Mouse (Mus musculus): ENCODE measurements around the gene Fbxl2.

Gene Fbxl2

GRCm38 (mm10) chr9:113931375-113932099 is 114.5 kb downstream of the Fbxl2 start:
- in situ Hi-C loops (cut with MboI; ENCODE audit: unreplicated experiment in 2 of 2): no loop called here

DNA sequence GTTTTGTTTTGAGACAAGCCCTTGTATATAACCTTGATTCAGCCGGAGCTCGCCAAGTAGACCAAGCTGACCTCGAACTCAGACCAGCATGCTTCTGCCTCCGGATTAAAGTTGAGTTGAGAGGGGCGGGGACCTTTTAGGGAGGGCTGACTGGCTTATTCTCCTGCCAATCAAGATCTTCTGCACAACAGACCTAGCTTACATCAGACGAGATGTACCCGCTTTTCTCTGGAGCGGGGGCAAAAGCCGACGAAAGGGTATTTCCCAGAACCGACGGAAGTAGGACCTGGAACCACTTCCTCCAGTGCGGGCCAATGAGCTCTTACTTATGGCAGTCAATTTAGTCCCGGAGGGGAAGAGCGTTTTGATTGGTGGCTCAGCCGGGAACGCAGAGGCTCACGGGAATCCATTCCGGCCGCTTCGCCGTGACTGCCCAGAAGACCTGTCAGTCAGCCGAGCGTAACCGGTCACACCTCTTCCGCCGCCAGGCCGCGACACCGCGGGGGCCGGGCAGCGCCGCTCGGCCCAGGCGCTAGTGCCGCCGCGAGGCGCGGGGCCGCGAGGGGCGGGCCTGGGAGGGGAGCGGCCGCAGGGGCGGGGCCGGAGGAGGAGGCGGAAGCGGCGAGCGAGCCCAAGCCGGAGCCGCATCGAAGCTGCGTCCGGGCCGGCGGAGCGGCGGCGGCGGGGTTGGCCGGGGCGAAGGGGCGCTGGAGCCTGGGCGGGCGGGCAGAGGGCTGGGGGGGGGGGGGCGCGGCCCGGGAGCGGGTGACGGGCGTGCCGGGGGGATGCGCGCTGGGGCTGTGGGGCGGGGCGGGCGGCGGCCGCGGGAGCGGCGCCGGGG is 115.2 kb downstream of the Fbxl2 start, which contains the start of gene Ubp1:
Ubp1 (plus strand) TSS at position 401 of the 841 bp plus-strand sequence.
- in situ Hi-C loops (cut with MboI; ENCODE audit: unreplicated experiment in 2 of 2): no loop called here

GRCm38 (mm10) chr9:113929676-113930075 is 116.3 kb downstream of the Fbxl2 start:
- in situ Hi-C loops (cut with MboI; ENCODE audit: unreplicated experiment in 2 of 2): no loop called here

DNA sequence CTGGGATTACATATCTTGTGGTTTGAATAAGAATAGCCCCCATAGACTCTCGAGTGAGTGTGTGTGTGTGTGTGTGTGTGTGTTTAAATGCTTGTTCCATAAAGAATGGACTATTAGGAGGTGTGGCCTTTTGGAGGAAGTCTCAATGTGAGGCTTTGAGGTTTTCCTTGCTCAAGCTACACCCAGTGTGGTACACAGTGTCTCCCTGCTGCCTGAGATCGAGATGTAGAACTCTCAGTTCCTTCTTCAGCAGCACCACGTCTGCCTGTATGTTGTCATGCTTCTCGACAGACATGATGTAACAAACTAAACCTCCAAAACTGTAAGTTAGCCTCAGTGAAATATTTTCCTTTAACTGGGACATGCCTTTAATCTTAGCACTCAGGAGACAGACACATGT is 117.4 kb downstream of the Fbxl2 start:
- in situ Hi-C loops (cut with MboI; ENCODE audit: unreplicated experiment in 2 of 2): no loop called here

DNA sequence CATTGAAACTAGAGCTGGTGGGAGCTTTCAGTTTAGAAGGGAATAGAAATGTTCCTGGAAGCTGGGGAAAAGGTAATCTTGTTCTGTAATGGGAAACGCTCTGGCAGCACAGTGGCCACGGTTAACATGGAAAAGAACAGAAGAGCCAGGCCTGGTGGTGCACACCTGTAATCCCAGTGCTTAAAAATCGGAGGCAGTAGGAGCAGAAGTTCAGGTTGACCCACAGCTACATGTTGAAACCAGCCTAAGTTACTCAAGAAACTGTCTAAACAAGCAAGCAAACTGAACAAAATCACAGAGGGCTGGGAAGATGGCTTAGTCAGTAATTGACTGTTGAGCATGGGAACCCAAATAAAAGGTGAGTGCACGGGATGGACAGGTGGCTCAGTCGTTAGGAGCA is 121.1 kb downstream of the Fbxl2 start:
- in situ Hi-C loops (cut with MboI; ENCODE audit: unreplicated experiment in 2 of 2): no loop called here

DNA sequence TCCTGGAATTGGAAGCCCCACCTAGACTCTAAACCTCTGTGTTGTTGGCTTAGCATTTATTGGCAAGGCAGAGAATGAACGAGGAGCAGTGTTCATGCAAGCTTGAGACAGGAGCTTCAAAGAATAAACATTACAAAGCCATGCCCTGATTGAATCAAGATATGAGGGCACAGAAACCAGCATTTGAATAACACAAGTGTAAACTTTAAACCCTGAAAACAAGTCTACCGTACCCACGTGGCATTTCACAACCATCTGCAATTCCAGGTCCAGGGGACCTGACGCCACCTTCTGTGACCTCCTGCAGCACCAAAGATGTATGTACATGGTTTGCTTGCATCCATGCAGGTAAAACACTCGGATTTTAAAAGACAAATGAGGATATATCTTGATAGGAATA is 123.3 kb downstream of the Fbxl2 start:
- in situ Hi-C loops (cut with MboI; ENCODE audit: unreplicated experiment in 2 of 2): no loop called here

DNA sequence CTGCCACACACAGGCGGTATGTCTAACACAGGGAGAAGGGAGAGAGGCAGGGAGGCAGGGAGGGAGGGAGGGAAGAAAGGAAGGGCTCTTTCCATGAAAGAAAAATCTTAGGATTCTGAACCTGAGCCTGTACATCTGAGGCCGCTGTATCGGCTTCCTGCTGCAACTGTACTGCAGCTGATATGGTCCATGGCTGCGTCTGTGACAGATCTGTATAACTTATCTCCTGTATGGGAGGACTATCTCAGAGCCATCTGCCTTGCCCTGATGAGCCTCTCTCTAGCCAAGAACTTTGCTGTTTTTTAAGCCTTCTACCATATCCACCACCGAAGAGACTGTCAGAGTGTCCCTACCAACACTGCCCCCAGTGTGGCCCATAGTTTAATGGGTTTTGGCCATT is 130.2 kb downstream of the Fbxl2 start:
- in situ Hi-C loops (cut with MboI; ENCODE audit: unreplicated experiment in 2 of 2): no loop called here

Data from v-Abl transformed pro-B cells (cell line).